Mouse (Mus musculus) gastrocnemius, adult 18-20 months (tissue): ENCODE results near the gene Rps6kc1. TPM values are rescaled to one million over a fixed set of nuclear protein-coding genes. Genes with fewer than 3 reads are reported as not detected.
"Not testable (repeated sequence)": the region's sequence is repeated elsewhere in the genome, so short reads cannot be mapped to it uniquely, and the experiment has no call there.

Source experiments
- DNase-seq: peaks from one replicate; pipeline ENCODE4 v3.0.0; 2021; ENCODE audit warnings: low spot score
- long read RNA-seq, 2 experiments: library from polyadenylated mRNA; stranded (forward); transcript quantifications; one replicate each; pipeline ENCODE4 v2.0.0; 2021
- total RNA-seq, 2 experiments: library from RNA; stranded (reverse); gene quantifications; 2 replicates each; pipeline ENCODE4 v1.2.3; 2021

Rps6kc1 gene
- 10 to 100 TPM; 18.2 to 18.7 TPM for total RNA-seq
- long read RNA-seq, experiment 1, transcript Rps6kc1-201 (15 exons, 3,995 nt) = major isoform, 5 of 19 reads
- long read RNA-seq, experiment 1, partial matches to known transcripts = 9 of 19 reads
- long read RNA-seq, experiment 1, other reads (novel, unspliced or antisense) = 5 of 19 reads
- long read RNA-seq, experiment 2, partial matches to known transcripts = 10 of 26 reads
- long read RNA-seq, experiment 2, other reads (novel, unspliced or antisense) = 13 of 26 reads

DNA sequence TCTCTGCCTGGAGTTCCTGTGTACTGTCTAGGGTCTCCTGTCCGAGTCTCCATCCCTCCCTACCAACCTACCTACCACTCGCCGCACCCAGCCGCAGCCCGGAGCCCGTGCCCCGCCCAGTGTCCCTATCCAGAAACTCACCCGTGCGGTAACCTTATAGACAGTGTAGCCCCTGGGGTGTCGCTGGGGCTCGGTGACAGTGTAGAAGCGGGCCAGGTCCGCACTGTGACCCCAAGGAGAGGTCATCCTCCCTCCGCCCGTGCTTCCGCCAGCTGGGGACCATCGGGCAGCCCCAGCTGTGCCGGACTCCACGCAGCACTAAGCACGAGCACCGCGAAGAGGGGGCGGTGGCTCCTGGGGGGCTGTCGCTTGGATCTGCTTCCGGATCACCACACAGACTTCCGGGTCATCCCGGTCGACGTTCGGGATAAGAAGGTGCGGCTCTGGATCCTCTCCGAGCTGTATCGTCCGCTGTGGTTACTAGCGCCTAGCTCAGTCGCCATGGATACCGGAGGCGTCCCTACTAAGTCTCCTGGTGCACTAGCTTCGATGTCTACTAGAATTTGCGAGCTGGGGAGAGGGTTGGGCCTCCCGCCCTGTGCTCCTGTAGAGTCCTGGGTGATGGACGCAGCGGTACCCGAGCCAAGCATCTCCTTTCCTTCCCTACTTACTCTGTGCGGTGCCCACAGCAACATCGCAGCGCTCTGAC is at the start of gene Rps6kc1:
TSS of gene Rps6kc1 (minus strand) at position 356 of the 709 bp plus-strand sequence.
- peak; percentile 81 for DNase-seq

DNA sequence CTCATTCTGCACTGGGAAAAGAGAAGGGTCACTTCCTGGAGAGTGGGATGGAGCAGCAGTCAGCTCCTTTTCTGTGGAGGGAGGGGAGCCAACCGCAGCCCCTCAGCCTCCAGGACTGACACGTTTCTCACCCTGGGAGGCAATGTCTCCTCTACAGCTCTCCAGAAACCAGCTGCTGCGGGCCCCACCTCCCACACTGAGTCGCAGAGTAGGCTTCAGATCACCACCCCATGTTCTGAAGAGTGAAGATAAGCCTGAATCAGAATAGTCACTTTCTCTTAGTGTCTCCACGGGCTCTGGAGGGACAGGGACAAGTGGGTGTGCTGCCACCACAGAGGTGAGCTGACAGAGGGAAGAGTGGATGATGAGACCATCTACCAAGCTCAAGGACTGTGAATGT is 47.3 kb upstream of the Rps6kc1 start:
- DNase-seq = no peak

DNA sequence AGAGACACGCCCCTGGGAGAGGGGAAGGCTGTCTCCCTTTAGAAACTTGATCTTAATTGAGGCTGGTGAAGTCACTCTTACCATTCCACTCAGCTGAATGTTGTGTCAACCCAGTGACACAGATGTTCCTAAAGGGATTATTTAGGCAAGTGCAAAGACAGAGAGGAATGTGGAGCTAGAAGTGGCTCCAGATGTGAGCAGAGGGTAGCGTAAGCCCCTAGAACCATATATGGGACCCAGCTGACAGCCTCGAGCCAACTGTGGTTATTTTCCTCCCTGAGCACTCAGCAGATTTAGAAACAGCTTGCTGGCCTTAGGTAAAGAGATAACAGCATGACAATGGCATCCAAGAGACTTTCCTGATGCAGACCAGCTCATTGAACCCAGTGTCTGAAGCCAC is 41.4 kb upstream of the Rps6kc1 start:
- DNase-seq = no peak

DNA sequence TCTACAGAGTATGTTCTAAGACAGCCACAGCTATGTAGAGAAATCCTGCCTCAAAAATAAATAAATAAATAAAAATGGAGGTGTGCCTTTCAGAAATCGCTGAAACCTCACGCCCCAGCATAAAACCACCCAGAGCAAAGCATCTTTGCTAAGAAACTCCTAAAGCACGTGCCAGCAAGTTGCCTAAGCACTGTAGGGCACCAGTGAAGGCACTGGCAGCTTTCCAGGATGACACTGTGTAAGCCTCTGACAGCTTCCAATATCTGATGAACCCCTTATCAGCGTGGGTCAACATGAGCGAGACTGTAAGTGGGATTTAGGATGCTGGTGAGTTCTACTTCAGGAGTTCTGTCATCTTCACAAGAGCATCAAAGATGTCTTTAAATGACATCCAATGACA is 39.4 kb upstream of the Rps6kc1 start:
- DNase-seq = no peak

DNA sequence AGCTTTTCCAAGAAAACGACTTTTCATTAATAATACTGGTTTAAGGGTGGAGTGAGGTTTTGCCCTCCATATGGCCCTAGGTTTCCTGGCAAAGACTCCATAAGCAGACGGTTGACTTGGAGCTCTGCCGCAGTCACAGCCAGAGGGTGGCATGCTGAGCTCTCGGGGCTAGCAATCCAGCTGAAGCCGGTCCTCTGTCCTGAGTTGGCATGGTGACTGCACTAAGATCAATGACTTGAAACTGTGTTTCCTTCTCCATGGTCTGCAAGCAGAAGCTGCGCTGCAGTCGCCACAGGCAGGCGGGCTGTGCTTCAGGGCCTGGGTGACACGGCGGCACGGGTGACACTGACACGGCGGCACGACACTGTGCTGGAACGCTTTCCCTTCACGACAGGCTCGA is 37.3 kb upstream of the Rps6kc1 start:
- no peak for DNase-seq

DNA sequence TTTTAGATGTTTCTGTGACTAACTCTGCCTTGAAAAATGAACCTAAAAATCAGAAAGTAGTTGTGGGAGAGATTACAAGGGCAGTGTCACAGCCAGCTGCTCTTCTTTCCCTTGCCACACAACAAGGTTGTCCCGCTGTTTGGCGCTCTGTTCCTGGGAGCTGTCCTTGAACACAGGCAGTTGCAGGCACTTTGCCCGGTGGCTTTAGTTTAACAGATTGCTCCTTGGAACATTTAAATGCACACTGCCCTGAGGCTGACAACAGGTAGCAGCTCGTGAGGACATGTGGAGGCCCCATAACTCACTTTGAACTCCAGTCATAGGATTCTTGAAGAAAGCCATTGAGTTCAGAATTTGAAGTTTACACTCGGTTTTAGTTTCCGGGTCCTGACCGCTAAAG is 36.9 kb upstream of the Rps6kc1 start:
- DNase-seq = no peak

DNA sequence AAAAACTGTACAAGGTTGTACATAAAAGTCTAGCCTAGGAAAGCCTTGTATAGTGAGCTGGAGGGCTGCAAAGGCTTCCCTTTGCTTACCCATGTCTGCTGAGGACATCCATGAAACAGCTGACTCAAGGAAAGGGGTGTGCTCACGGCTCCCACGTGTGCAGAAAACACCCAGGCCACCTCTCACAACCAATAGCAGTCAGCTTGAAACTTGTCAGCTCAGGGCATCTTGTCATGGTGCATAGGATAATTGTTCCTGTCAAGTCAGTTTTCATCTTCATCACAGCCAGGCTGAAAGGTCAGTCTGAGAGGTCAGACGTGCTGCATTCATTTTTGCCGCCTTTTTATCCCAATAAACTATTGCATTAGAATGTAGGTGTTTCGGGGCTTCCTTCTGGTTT is 36.4 kb upstream of the Rps6kc1 start:
- DNase-seq = no peak

DNA sequence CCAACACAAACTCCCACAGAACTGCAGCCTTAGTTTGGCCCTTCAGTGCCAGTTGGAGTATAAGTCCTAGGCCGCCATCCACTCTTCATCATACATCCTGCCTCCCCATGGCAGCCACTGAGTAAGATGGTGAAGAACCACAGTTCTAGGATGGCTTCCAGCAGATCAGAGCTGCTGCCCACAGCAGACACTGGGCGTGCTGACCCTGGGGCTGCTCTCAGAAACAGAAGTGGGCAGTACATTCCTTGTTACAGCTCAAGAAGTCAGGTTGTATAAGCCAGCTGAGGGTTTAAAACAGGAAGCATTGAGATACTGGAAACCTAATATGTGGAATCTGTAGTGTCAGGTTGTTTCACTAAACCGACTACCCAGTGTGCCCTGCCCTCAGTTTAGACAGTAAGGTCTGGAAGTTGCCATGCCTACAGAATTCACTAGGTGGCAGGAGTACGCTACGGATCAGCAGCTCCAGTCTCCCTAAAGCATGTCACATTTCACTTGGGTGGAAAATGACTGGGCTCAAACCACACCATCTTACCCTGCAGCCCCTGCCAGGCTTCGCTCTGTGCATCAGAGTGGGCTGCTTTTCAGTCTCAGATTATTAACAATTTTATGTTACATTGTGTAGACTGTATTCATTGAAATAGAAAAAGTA is 32.7 kb upstream of the Rps6kc1 start:
- DNase-seq = peak; percentile 82

DNA sequence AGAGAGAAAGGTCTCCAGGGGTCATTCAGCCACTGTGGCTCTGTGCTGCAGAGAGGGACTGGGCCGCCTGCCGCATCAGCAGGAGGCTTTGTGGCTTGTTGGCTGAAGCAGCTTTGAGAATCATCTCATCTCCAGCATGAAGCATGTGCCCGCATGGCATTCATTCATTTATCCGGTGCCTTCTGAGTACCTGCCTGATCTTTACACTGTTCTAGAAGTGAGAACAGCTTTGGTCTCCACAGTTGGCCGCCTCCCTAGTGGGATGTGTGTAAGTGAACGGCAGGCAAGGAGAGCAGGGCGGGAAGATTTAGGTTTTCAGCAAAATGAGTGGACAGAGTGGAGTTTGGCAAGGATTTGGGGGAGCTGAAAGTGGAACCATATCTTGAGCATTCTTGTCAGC is 28.2 kb upstream of the Rps6kc1 start:
- DNase-seq = no peak

DNA sequence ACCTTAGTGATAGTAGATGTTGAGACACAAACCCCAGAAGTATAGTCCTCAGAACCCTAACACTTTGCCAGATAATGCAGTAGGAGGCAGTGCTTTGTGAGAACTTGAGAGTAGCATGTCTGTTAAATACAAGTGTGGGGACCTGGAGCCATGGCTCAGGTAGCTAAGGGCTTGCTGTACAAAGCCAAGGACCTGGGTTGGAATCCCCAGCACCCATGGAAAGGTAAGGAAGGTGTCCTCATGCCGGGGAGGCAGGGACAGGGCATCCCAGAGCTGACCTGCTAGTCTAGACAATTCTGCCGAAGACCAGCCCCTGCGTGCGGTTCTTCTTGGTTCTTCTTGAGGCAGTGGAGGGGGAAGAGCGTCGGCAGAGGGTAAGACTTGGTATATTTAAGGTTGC is 18.6 kb upstream of the Rps6kc1 start:
- DNase-seq = no peak

DNA sequence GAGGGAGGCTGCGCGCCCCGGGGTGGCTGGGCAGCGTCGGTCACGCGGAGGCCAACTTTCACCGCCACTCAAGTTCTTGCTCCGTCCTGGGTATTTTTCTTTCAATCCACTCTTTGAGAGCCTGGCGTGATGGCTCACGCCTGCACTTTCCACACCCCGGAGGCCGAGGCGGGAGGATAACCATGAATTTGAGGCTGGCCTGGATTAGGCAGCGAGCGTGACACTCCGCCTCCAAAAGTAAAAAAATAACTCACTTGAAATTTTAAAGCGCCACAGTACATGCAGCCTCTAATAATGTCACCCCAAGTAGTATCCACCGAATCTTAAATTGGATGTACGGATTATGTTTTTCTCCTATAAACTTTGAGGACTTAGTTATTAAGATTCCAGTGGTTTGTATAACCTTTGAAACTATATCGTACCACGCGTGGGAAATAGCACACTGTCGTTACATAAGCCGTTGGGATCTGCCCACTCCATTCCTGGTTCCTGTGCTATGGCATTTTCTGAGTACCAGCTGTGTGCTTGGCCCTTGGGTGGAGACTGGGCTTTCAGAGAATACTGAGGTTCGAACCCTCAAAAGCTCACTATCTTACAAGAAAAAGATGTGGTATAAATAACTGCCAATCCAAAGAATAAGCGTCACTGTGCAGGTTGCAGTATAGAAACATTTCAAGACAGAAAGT is 17.6 kb upstream of the Rps6kc1 start:
- DNase-seq = peak; percentile 32

DNA sequence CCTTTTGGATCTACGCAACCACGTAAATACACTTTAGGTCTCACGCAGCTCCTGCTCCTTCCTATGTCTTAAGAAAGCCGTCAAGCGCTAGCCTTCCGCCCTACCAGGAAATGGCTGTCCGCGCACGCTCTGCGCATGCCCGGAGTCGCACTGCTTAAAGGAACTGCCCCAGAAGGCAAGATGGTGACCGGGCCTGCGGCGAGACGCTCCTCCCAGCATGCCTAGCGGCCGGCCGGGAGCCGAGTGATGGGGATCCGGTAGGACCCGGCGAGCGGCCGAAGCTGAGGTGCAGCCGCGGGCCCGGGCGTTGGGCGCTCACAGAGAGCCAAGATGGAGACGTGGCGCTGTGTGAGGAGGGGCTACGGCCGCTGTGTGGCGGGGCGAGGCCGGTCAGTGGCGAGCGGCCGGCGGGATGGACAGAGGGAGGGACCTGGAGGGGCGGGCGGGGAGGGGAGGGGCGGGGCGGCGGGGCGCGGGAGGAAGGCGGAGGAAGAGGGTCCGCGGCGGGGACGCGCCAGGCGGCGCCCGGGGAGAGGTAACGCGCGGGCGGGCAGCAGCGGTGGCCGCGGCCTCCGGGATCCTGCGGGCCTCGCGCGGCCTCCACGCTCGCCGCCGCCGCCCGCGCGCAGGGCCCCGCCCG is 16.9 kb upstream of the Rps6kc1 start:
- DNase-seq = peak; percentile 97

DNA sequence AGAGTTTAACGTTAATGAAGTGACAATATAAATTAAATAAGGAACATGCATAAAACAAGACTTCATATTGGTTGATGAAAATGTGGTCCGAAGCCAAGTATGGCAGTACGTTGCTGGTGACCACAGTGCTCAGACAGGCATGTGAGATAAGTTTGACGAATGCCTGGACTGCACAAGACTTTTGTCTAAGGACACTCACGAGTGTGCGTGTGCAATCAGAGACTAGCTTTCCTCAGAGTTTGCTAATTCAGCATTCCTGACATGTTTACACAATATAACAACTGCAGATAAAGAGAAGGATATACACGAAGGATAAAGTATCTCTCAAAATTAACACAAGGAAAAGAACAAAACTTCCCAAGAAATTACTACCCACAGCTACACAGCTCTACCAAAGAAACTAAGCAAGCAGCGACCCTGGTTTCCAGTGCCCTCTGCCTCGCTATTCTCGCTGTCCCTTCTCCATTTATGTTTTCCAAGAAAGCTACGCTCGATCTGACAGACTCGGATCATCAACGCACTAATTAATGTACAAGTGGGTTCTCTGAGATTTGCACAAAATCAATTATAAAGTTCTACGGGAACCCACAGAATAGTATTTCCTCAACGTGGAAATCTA is 16.3 kb upstream of the Rps6kc1 start:
- no peak for DNase-seq

DNA sequence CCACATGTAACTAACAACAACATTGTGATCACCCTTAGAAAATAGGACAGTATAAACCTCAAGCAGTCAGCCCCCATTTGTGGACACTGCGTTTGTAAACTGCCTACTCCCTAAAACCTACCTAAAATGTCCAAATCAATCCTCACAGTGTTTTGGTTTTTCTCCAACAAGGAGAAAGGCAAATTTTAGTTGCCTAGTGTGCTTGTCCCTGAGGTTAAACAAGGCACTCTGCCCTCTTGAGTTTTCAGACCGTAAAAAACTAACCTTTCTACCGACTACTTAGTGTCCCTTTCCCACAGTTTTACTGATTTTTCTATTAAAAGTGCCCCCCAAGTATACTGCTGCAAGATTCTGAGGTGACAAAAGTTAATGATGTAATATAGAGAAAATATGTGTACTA is 15.7 kb upstream of the Rps6kc1 start:
- no peak for DNase-seq

DNA sequence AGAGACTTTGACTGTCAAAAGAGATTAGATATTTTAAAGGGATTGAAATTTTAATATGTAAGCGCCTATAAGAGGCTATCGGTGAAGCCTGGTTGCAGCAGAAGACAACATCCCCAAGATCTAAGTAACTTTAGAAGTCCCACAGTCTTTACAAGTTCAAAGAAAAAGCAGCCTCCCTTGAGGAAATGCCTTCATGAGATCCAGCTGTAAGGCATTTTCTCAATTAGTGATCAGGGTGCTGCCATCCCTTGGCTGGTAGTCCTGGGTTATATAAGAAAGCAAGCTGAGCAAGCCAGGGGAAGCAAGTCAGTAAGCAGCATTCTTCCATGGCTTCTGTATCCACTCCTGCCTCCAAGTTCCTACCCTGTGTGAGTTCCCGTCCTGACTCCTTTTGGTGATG is 13.2 kb upstream of the Rps6kc1 start, which contains the start of gene Angel2:
TSS of gene Angel2 (plus strand) at position 301 of the 400 bp plus-strand sequence.
- not testable (repeated sequence) for DNase-seq

DNA sequence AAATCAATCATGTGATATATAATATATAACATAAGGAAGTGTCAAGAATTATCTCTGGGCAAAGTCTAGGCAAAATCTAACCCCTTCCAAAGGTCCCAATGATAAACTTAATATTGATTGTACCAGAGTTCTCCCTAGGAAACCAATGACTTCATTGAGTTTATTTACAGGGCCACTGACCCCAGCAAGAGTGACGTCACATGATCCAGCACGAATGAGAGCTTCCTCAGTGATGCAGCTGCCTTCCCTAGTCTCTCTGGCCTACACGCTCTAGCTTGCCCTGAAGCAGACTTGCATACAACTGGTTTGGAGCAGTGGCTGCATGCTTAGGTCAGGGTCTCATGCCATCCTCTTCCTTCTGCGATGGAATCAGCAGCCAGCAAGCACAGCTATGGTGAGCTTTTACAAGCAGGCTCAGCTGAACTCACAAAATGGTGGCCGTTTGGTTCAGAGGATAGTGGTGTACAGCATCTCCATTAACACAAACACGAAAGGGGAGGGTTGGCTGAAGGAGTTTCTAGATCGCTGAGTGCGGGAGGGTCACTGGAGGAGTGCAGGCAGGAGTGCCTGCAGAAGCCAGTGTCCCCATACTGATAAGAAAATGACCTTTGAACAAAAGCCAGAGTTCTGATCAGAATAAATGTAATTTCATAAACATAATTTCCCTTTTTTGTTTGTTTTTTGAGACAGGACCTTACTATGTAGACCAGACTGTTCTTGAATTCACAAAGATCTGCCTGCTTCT is 8.3 kb upstream of the Rps6kc1 start:
- no peak for DNase-seq

DNA sequence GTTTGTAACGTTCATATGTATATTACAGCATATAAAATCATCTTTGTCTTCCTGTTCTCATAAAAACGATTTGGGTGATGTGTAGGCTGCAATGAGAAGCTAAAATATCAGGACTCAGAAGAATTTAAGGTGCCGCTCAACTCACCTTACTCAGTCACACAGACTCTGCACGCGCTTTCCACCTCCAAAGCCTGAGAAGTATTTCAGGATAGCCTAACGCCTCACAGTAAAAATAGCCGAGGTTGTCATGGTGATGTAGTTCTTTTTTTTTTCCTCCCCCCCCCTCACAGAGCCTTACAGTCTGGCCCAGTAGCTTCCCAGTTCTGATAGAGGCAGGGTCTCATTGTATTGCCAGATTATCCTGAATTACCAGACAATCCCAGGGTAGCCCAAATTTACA is 7.4 kb upstream of the Rps6kc1 start:
- no peak for DNase-seq

DNA sequence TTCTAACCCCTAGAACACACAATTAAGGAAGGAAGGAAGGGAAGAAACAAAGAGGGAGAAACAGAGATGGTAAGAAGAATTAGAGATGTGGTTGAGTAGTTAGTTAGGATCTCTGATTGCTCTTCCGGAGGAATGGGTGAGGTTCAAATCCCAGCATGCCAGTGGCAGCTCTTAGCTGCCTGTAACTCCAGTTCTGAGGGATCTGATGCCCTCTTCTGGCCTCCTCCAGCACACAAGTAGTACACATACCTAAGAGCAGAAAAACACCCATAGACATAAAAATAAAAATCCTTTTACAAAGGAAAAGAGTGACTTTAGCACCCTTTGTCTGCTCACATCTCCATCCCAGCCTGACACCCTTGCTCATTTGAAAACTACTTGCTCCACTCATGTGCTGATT is 1.1 kb upstream of the Rps6kc1 start:
- no peak for DNase-seq

DNA sequence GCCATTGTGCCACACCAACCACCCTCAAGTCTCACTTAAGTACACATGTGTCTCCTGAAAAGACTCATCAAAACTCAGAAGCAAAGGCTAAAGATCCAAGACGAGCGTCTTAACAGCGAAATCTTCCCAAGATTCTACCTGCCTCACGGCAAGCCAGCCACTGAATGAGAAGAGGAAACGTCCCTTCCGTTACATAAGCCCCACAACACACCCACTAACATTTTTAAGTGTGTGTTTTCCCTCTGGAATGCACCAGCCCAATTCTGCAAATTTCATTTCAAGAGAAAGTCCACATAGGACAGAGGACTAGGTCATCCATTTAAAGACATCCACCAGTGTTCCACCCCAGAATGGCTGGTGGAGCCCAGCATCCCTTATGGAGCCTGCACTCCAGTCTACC is 734 bp downstream of the Rps6kc1 start:
- DNase-seq = no peak

DNA sequence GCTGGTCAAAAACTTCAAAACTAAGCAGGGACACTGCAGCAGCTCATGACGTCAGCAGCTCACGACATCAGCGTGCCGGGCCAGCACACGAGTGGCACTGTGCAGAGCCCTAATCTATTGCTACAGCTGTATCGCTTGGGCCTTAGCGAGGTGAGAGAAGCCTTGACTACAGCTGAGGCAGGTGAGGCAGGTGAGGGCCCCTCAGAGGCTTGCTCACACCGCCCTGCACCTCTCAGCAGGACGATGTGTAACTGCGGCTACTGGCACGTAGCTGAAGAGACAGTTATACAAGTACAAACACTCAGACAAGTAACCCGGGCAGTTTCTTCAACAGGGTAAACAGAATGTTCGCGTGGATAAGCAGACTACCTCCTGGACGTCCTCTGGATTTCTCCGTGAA is 6.9 kb downstream of the Rps6kc1 start:
- DNase-seq = no peak

DNA sequence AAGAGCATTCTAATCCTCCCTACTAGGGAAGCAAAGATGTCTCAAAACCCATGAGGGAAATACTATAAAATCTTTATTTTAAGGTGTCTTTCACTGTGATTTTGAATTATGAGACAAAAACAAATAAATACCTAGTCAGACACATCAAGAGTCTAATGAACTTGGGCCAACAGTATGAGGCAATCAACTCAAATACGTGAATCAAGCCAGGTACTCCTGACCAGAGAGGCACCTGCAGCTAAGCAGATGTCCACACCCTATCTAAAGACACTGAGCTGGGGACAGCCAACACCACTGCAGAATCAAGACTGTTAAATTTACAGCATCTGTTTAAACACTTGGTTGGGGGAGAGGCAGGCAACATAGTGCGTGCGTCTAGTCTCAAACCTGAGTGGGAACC is 7.4 kb downstream of the Rps6kc1 start:
- DNase-seq = no peak
